Mouse (Mus musculus): ENCODE results near the gene Dbp. TPM values are rescaled to one million over a fixed set of nuclear protein-coding genes. Genes with fewer than 3 reads are reported as not detected.

Gene Dbp
- total and polyA plus RNA-seq, 3 experiments, result 7.9 to 11.0 (median 10.4) TPM

DNA sequence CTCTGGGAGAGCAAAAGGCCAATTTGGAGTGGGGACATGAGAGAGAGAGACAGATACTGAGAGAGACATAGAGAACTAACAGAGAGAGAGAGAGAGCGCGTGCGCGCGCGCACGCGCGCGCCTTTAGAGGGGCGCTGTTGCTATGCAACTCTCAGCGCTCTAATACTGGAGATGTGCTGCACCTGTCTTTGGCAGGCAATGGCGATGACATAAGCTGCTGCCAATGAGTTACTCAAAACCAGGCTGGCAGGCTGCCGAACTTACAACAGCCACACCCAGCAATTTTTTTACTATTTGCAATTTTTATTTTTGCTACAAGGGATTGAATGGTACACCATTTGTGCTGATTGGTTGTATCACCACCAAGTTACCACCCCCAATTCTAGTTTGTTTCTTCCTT, 37.1 kb upstream of the Dbp start:
- no peak for TF ChIP-seq TCF12 (IDR thresholded peaks at IDR 0.05; ENCODE audit: low read depth, low read length)
- TF ChIP-seq USF2 (conservative IDR thresholded peaks at IDR 0.05; ENCODE audit: low read depth, low read length), result no peak
- no peak for TF ChIP-seq MEF2A (IDR thresholded peaks at IDR 0.05; ENCODE audit: borderline replicate concordance, low read depth, low read length)
- TF ChIP-seq MAFK (IDR thresholded peaks at IDR 0.05; ENCODE audit: insufficient replicate concordance, low read length), result no peak
- TF ChIP-seq GABPA (IDR thresholded peaks at IDR 0.05; ENCODE audit: insufficient replicate concordance, low read depth, low read length), result no peak
- TF ChIP-seq PAX5 (IDR thresholded peaks at IDR 0.05; ENCODE audit: low read length), result no peak
- no peak for TF ChIP-seq KAT2A (IDR thresholded peaks at IDR 0.05; ENCODE audit: insufficient replicate concordance, low read length)
- TF ChIP-seq ZKSCAN1 (IDR thresholded peaks at IDR 0.05; ENCODE audit: borderline replicate concordance, low read depth, low read length), result no peak
- no peak for TF ChIP-seq ELF1 (IDR thresholded peaks at IDR 0.05; ENCODE audit: low read depth, low read length)
- no peak for TF ChIP-seq ZNF384 (IDR thresholded peaks at IDR 0.05; ENCODE audit: low read depth, low read length)
- TF ChIP-seq ZMIZ1 (IDR thresholded peaks at IDR 0.05; ENCODE audit: low read depth, low read length), result no peak
- no peak for TF ChIP-seq SMC3 (IDR thresholded peaks at IDR 0.05; ENCODE audit: low read depth, low read length)
- TF ChIP-seq E2F4 (IDR thresholded peaks at IDR 0.05; ENCODE audit: insufficient replicate concordance, low read depth, low read length), result no peak
- TF ChIP-seq EP300 (IDR thresholded peaks at IDR 0.05; ENCODE audit: low read length), result no peak
- TF ChIP-seq IRF4 (IDR thresholded peaks at IDR 0.05; ENCODE audit: low read depth, low read length), result no peak
- no peak for TF ChIP-seq POLR2AphosphoS2 (IDR thresholded peaks at IDR 0.05; ENCODE audit: low read depth, low read length)
- TF ChIP-seq NRF1 (IDR thresholded peaks at IDR 0.05; ENCODE audit: low read depth, low read length), result no peak
- no peak for DNase-seq (ENCODE audit: extremely low read depth)
- Histone ChIP-seq H3K4me1 (ENCODE audit: control insufficient read depth in 1 of 2, insufficient read depth in 2 of 2) (peaks cover 0 to 7% of the 10 kb centered on the region in 2 experiments; a peak in 1 of 4 replicates), H3K27me3 (replicated peaks) (peaks cover 1% of the 10 kb centered on the region), H3K36me3 (replicated peaks in 1 of 2; ENCODE audit: control insufficient read depth in 1 of 2, insufficient read depth in 1 of 2, low read length in 1 of 2) (no peaks in the 10 kb centered on the region), H3K27ac (ENCODE audit: insufficient read depth, low read depth) (no peak overlapping the region), H3K79me2 (replicated peaks; ENCODE audit: control insufficient read depth, extremely low read depth, insufficient read depth, poor library complexity, severe bottlenecking) (no peaks in the 10 kb centered on the region), H3K9me3 (replicated peaks; ENCODE audit: low read length) (peaks cover 12% of the 10 kb centered on the region), H3K4me3 (replicated peaks in 1 of 3; ENCODE audit: low read depth in 2 of 3, low read length in 2 of 3, poor library complexity in 1 of 3) (no peak overlapping the region), H3K4me2 (ENCODE audit: insufficient read depth, low read depth, poor library complexity, severe bottlenecking) (no peak overlapping the region), H3K9ac (ENCODE audit: insufficient read depth, low read depth) (no peak overlapping the region)
- in situ Hi-C loops (cut with MboI; ENCODE audit: low pct_ligation_motif_present, low pct_unique_long_range_greater_than_20kb, low sequenced_read_pairs), result no loop called here
- dilution Hi-C loops (cut with MboI; ENCODE audit: extremely low pct_ligation_motif_present, extremely low pct_unique_long_range_greater_than_20kb, low sequenced_read_pairs), result no loop called here

DNA sequence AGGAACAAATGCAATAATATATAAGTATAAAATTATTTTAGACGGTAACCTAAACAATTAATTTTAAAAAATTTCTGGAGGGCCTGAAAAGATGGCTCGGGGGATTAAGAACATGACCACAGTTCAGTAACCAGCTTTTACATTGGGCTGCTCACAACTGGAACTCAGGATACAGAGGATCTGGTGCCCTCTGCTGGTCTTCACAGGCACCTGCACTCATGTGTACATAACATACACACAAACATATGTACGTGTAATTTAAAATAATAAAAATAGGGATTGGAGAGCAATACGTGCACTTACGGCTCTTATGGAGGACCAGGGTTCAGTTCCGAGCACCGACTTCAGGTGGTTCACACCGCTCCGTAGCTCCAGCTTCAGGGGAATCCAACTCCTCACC, 36.0 kb upstream of the Dbp start:
- in situ Hi-C loops (cut with MboI; ENCODE audit: low pct_ligation_motif_present, low pct_unique_long_range_greater_than_20kb, low sequenced_read_pairs), result no loop called here
- no peak for DNase-seq (ENCODE audit: extremely low read depth)
- H3K27me3 ChIP-seq (replicated peaks), result peaks cover 1% of the 10 kb centered on the region

More for the DNA sequence above, 36.0 kb upstream of the Dbp start:
- Histone ChIP-seq H3K4me2 (ENCODE audit: insufficient read depth, low read depth, poor library complexity, severe bottlenecking) (no peak overlapping the region), H3K27ac (ENCODE audit: insufficient read depth, low read depth) (no peak overlapping the region), H3K9me3 (replicated peaks; ENCODE audit: low read length) (peaks cover 12% of the 10 kb centered on the region), H3K4me3 (replicated peaks in 1 of 3; ENCODE audit: low read depth in 2 of 3, low read length in 2 of 3, poor library complexity in 1 of 3) (no peak overlapping the region), H3K9ac (ENCODE audit: insufficient read depth, low read depth) (no peak overlapping the region), H3K36me3 (replicated peaks in 1 of 2; ENCODE audit: control insufficient read depth in 1 of 2, insufficient read depth in 1 of 2, low read length in 1 of 2) (no peaks in the 10 kb centered on the region), H3K79me2 (replicated peaks; ENCODE audit: control insufficient read depth, extremely low read depth, insufficient read depth, poor library complexity, severe bottlenecking) (no peaks in the 10 kb centered on the region), H3K4me1 (ENCODE audit: control insufficient read depth in 1 of 2, insufficient read depth in 2 of 2) (peaks cover 0 to 7% of the 10 kb centered on the region in 2 experiments; a peak in 1 of 4 replicates)
- dilution Hi-C loops (cut with MboI; ENCODE audit: extremely low pct_ligation_motif_present, extremely low pct_unique_long_range_greater_than_20kb, low sequenced_read_pairs), result no loop called here
- no peak for TF ChIP-seq JUND (conservative IDR thresholded peaks at IDR 0.05; ENCODE audit: low read depth, low read length)
- TF ChIP-seq CTCF (conservative IDR thresholded peaks at IDR 0.05 in 1 of 2, IDR thresholded peaks at IDR 0.05 in 1 of 2; ENCODE audit: low read depth in 2 of 2, low read length in 2 of 2), result peak; percentile 9 to 47; a peak in 2 of 4 replicates
- TF ChIP-seq RAD21 (IDR thresholded peaks at IDR 0.05; ENCODE audit: low read depth, low read length), result peak; percentile 30
- no peak for TF ChIP-seq EP300 (IDR thresholded peaks at IDR 0.05; ENCODE audit: low read length)
- no peak for TF ChIP-seq E2F4 (IDR thresholded peaks at IDR 0.05; ENCODE audit: insufficient replicate concordance, low read depth, low read length)
- no peak for TF ChIP-seq MAFK (IDR thresholded peaks at IDR 0.05; ENCODE audit: insufficient replicate concordance, low read length)
- TF ChIP-seq SMC3 (IDR thresholded peaks at IDR 0.05; ENCODE audit: low read depth, low read length), result peak; percentile 14; the same call in 1 of the 2 replicates
